Mouse (Mus musculus): Measurements from ENCODE around the gene Retsat. TPM values are rescaled to one million over a fixed set of nuclear protein-coding genes. Genes with fewer than 3 reads are reported as not detected.

The Retsat gene
- polyA plus RNA-seq, 1 experiment = 15.6 TPM

- Histone ChIP-seq H3K4me3 (replicated peaks; ENCODE audit: insufficient read depth, low read depth, low read length) (no peak overlapping the region), H3K27ac (ENCODE audit: insufficient read depth, low read length) (no peak overlapping the region), H3K27me3 (ENCODE audit: control insufficient read depth, insufficient read depth, low read length) (no peaks in the 10 kb centered on the region), H3K4me1 (ENCODE audit: control insufficient read depth, insufficient read depth, low read length) (no peaks in the 10 kb centered on the region)
- 93% methylated on average over 3 of the region's 3 CpGs for WGBS
- no peak for TF ChIP-seq POLR2A (IDR thresholded peaks at IDR 0.05; ENCODE audit: borderline replicate concordance, insufficient read depth, low read length)
- no peak for TF ChIP-seq CTCF (IDR thresholded peaks at IDR 0.05; ENCODE audit: borderline replicate concordance, insufficient read depth, low read depth, low read length)
- no peak for DNase-seq
Observed at GRCm38 (mm10) chr6:72576041-72576440, 22.2 kb upstream of the Retsat start.

DNA sequence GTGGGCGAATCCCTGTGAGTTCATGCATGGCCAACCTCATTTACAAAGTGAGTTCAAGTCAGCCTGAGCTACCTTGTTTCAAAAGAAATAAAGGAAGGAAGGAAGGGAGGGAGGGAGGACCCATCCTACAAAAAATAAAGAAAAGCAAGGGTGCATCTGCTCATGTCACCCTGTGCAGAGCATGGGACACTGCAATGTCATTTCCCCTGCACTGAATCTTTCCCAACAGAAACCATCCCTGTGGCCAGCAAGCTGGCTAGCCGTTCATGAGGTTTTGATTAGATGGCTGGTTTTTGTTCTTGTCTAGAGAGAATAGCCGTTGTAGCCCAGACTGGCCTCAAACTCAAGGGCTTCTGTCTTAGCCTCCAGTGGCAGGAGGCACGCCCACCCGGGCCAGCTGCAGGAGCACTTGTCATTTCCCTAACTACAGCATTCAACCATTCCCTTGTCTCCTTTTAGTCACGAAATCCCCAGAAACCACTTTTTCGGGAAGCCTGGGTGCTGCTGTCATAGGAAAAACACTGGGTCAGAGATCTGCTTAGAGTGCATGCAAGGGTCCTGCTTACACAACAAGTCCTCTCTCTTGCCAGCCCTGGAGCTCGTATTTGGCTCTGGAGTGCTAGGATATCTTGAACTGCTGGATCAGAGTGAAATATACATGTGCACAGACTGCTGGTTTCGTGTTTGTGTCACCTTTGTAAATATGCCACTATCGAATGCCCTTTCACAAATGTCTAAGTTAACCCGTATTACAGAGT, 16.5 kb upstream of the Retsat start:
- TF ChIP-seq CTCF (IDR thresholded peaks at IDR 0.05; ENCODE audit: borderline replicate concordance, insufficient read depth, low read depth, low read length) = no peak
- TF ChIP-seq POLR2A (IDR thresholded peaks at IDR 0.05; ENCODE audit: borderline replicate concordance, insufficient read depth, low read length) = no peak
- no peaks in the 10 kb centered on the region; the same call in 1 of the 2 replicates for H3K27me3 ChIP-seq (ENCODE audit: control insufficient read depth, insufficient read depth, low read length)
- H3K4me1 ChIP-seq (ENCODE audit: control insufficient read depth, insufficient read depth, low read length) = no peaks in the 10 kb centered on the region
- 77% methylated on average over 11 of the region's 11 CpGs for WGBS
- H3K27ac ChIP-seq (ENCODE audit: insufficient read depth, low read length) = no peak overlapping the region
- no peak overlapping the region for H3K4me3 ChIP-seq (replicated peaks; ENCODE audit: insufficient read depth, low read depth, low read length)
- DNase-seq = no peak

GRCm38 (mm10) chr6:72583211-72583839, 14.9 kb upstream of the Retsat start:
- WGBS = 81% methylated on average over 4 of the region's 4 CpGs
- Histone ChIP-seq H3K4me1 (ENCODE audit: control insufficient read depth, insufficient read depth, low read length) (no peaks in the 10 kb centered on the region), H3K27ac (ENCODE audit: insufficient read depth, low read length) (no peak overlapping the region), H3K4me3 (replicated peaks; ENCODE audit: insufficient read depth, low read depth, low read length) (no peak overlapping the region), H3K27me3 (ENCODE audit: control insufficient read depth, insufficient read depth, low read length) (no peaks in the 10 kb centered on the region; the same call in 1 of the 2 replicates)
- DNase-seq = no peak
- no peak for TF ChIP-seq CTCF (IDR thresholded peaks at IDR 0.05; ENCODE audit: borderline replicate concordance, insufficient read depth, low read depth, low read length)
- TF ChIP-seq POLR2A (IDR thresholded peaks at IDR 0.05; ENCODE audit: borderline replicate concordance, insufficient read depth, low read length) = no peak

- DNase-seq = no peak
- Histone ChIP-seq H3K4me3 (replicated peaks; ENCODE audit: insufficient read depth, low read depth, low read length) (no peak overlapping the region), H3K27ac (ENCODE audit: insufficient read depth, low read length) (no peak overlapping the region), H3K27me3 (ENCODE audit: control insufficient read depth, insufficient read depth, low read length) (no peaks in the 10 kb centered on the region; the same call in 1 of the 2 replicates), H3K4me1 (ENCODE audit: control insufficient read depth, insufficient read depth, low read length) (no peaks in the 10 kb centered on the region)
- no peak for TF ChIP-seq POLR2A (IDR thresholded peaks at IDR 0.05; ENCODE audit: borderline replicate concordance, insufficient read depth, low read length)
- TF ChIP-seq CTCF (IDR thresholded peaks at IDR 0.05; ENCODE audit: borderline replicate concordance, insufficient read depth, low read depth, low read length) = no peak
- WGBS = 86% methylated on average over 11 of the region's 11 CpGs
Observed at GRCm38 (mm10) chr6:72584154-72584553, 14.1 kb upstream of the Retsat start.

DNA sequence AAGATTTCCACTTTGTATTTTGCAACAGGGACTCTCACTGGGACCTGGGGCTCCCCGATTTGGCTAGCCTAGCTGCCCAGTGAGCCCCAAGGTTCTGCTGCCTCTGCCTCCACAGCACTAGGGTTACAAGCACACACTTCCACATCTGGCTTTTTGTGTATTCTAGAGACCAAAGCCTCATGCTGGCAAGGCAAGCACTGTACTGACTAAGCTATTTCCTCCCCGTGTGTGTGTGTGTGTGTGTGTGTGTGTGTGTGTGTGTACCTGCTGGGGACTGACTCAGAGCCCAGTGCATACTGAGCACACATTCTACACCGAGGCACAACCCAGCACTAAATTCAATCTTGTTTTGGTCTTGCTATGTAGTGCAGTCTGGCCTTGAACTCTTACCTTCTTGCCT, 11.6 kb upstream of the Retsat start:
- DNase-seq = no peak

DNA sequence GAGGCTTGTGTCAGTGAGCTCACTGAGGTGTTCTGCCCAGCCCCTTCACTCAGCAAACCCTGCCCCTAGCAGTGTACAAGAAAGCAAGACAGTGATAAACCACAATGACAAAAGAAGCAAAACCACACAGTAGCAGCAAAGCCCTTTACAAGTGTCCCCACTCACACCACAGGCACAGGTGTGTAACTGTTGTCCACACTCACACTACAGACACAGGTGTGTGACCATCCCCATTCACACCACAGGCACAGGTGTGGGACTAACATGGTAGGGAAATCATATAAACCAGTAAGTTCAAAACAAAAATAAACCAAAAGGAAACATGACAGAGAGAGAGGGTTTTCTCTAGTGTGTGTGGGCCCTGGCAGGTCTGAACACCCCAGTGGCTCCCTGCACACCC, 10.0 kb upstream of the Retsat start:
- no peak overlapping the region for H3K4me3 ChIP-seq (replicated peaks; ENCODE audit: insufficient read depth, low read depth, low read length)
- no peak for DNase-seq
- H3K4me1 ChIP-seq (ENCODE audit: control insufficient read depth, insufficient read depth, low read length) = no peaks in the 10 kb centered on the region
- no peaks in the 10 kb centered on the region; the same call in 1 of the 2 replicates for H3K27me3 ChIP-seq (ENCODE audit: control insufficient read depth, insufficient read depth, low read length)
- H3K27ac ChIP-seq (ENCODE audit: insufficient read depth, low read length) = no peak overlapping the region
- no peak for TF ChIP-seq POLR2A (IDR thresholded peaks at IDR 0.05; ENCODE audit: borderline replicate concordance, insufficient read depth, low read length)
- TF ChIP-seq CTCF (IDR thresholded peaks at IDR 0.05; ENCODE audit: borderline replicate concordance, insufficient read depth, low read depth, low read length) = no peak

More for the DNA sequence above, 11.6 kb upstream of the Retsat start:
- Histone ChIP-seq H3K27ac (ENCODE audit: insufficient read depth, low read length) (no peak overlapping the region), H3K27me3 (ENCODE audit: control insufficient read depth, insufficient read depth, low read length) (no peaks in the 10 kb centered on the region; the same call in 1 of the 2 replicates), H3K4me3 (replicated peaks; ENCODE audit: insufficient read depth, low read depth, low read length) (no peak overlapping the region), H3K4me1 (ENCODE audit: control insufficient read depth, insufficient read depth, low read length) (no peaks in the 10 kb centered on the region)
- WGBS = 72% methylated on average over 3 of the region's 3 CpGs
- TF ChIP-seq POLR2A (IDR thresholded peaks at IDR 0.05; ENCODE audit: borderline replicate concordance, insufficient read depth, low read length) = no peak
- TF ChIP-seq CTCF (IDR thresholded peaks at IDR 0.05; ENCODE audit: borderline replicate concordance, insufficient read depth, low read depth, low read length) = no peak

- Histone ChIP-seq H3K4me1 (ENCODE audit: control insufficient read depth, insufficient read depth, low read length) (no peaks in the 10 kb centered on the region), H3K27me3 (ENCODE audit: control insufficient read depth, insufficient read depth, low read length) (no peaks in the 10 kb centered on the region), H3K27ac (ENCODE audit: insufficient read depth, low read length) (no peak overlapping the region), H3K4me3 (replicated peaks; ENCODE audit: insufficient read depth, low read depth, low read length) (no peak overlapping the region)
- DNase-seq = no peak
- TF ChIP-seq CTCF (IDR thresholded peaks at IDR 0.05; ENCODE audit: borderline replicate concordance, insufficient read depth, low read depth, low read length) (no peak), POLR2A (IDR thresholded peaks at IDR 0.05; ENCODE audit: borderline replicate concordance, insufficient read depth, low read length) (no peak)
Observed at GRCm38 (mm10) chr6:72590111-72590510, 8.2 kb upstream of the Retsat start.

Data from cerebellum, adult 2 months (tissue).